Mouse (Mus musculus) frontal cortex, postnatal 25 days (tissue): ENCODE data around the gene Ctdnep1.

Experiments used
- DNase-seq, 2 experiments: peaks; one replicate each; pipeline ENCODE4 v3.0.0; 2022; ENCODE audit warnings: low spot score in 2 of 2

Ctdnep1 gene

DNA sequence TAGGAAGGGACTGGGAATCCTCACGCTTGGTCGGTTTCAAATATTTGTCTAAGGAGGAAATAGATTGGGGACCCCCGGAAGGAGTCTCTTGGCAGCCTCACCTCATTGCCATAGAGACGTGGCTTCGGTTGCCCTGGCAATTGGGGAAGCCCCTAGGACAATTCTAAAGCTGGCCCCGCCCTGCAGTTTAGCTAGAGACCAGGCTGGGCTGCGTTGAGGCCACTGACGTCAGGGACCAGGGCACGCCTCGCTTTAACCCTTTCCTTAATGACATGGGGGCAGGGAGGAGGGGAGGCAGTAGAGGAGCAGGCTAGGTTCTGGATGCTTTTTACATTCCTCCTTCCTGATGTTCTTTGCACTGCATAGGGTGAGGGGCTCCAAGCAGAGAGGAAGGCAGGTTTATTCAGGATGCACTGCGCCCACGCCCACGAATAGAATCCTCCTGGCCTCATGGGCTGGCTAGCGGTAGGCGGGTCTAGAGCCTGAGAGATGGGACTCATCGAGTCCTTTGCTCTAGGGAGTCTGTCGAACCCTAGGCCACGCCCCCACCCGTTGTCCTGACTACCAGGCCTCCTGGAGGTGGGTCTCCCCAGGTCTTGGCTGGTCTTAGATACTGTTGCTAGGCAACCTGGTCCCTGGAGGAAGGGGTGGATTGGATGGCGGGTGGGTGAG lies 48.3 kb downstream of the Ctdnep1 start:
- peak; percentile 62 to 76 for DNase-seq

DNA sequence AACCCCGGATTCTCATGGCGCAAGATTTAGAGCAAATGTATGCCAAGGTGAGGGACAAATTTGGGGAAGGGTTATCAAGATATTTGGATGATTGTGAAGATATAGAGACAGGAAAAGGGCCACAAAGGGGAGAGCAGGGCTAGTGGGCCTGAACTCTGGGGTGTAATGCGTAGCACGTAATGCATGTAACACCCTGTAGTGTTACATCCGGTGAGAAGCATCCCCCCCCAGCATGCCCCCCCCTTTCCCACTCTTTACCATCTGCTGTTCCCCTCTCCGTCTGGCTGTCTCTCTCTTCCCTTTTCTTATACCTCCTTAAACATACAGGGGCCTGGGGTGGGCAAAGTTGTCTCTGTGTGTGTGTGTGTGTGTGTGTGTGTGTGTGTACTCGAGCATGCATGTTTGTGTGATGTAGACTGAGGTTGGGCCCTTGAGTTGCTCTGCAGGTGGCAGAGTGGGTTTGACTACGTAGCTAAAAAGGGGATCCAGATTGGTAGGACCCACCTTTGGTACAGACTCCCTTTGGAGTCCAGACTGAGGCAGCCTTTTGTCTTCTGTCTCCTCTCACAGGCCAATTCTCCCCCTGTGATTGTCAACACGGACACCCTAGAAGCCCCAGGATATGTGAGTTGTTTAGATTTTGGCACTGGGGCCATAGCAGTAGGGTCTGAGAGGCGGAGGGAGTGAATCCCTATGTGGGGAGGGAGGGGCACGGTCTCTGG lies 49.0 kb downstream of the Ctdnep1 start:
- DNase-seq: no peak

DNA sequence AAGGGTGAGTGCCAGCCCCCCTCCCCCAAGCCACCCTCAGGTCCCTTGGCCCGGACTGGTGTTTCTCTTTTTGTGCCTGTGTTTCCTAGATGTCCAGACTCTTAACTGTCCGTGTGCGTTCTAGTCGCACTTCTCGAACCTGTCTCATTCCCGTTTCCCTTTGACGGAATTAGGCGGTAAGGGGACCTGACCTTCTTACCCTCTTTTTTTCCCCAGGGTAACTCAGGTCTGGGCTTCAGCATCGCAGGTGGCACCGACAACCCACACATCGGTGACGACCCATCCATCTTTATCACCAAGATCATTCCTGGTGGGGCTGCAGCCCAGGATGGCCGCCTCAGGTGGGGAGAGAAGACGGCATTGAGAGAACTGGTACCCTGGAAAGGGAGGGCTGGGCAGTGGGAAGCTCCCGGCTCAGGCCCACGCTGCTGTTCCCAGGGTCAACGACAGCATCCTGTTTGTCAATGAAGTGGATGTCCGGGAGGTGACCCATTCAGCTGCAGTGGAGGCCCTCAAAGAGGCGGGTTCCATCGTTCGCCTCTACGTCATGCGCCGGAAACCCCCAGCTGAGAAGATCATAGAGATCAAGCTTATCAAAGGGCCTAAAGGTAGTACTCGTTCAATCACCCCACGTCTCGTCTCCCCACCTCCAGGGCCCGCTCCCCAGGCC lies 49.8 kb downstream of the Ctdnep1 start:
- DNase-seq: no peak

DNA sequence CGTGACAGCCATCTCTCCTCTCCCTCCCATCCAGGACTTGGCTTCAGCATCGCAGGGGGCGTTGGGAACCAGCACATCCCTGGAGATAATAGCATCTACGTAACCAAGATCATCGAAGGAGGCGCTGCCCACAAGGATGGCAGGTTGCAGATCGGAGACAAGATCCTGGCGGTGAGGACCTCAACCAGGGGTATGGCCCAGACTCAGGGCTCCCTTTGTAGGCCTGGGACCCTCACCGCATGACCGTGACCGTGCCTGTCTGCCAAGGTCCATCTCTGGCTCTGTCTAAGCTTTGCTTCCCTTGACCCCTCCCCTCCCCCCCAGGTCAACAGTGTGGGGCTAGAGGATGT lies 50.3 kb downstream of the Ctdnep1 start:
- no peak for DNase-seq

DNA sequence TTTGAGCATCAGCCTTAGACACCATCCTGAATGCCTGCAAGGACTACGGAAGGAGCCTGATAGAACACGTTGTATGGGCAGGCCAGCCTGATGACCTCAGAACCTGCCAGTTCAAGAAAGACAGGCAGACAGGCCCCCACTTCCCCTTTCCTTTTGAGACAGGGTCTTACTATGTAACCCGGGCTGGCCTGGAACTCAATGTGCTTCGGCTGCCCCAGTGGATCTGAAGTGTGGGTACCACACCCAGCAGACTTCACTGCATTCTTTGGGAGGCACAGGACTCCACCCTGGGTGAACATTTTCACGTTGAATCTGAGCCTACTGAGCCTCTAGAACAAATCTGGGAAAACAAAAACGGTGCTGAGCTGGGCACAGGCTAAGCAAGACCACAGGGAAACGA lies 57.2 kb downstream of the Ctdnep1 start:
- DNase-seq: no peak

DNA sequence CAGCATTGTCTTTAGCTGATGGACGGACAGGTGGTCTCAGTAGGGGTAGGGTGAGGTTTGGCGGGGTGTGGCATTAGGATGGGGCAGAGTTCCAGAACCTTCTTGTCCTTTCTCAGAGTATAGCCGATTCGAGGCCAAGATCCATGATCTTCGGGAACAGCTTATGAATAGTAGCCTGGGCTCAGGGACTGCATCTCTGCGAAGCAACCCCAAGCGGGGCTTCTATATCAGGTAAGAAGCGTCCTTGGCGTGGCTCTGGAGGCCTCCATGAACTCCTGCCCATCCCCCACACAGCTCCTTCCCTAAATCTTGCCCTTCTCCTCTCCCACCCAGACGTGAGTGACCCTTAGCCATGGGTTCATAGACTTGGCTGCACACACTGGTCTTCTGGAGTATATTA lies 58.7 kb downstream of the Ctdnep1 start:
- no peak for DNase-seq

DNA sequence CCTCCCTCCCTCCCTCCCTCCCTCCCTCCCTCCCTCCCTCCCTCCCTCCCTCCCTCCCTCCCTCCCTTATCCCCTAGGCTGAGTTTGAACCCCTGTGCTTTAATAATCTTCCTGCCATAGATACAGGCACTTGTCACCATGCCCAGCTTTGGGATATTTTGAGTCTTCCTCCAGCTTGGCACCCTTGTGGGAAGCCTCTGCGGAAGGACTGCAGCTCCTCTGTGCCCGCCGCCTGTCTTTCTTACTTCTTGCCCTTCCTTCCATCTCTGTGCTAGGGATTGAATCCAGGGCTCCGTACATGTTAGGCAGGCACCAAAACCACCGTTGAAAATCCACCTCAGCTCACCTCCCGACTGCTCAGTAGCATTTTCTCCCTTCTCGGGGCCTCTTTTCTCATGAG lies 59.2 kb downstream of the Ctdnep1 start:
- DNase-seq: no peak
